Mouse (Mus musculus): ENCODE data around the gene Gnas.
"Not testable (repeated sequence)": the region's sequence is repeated elsewhere in the genome, so short reads cannot be mapped to it uniquely, and the experiment has no call there.

The Gnas gene

GRCm38 (mm10) chr2:174328926-174329662 lies 45.0 kb downstream of the Gnas start:
- DNase-seq, result peak; percentile 53

DNA sequence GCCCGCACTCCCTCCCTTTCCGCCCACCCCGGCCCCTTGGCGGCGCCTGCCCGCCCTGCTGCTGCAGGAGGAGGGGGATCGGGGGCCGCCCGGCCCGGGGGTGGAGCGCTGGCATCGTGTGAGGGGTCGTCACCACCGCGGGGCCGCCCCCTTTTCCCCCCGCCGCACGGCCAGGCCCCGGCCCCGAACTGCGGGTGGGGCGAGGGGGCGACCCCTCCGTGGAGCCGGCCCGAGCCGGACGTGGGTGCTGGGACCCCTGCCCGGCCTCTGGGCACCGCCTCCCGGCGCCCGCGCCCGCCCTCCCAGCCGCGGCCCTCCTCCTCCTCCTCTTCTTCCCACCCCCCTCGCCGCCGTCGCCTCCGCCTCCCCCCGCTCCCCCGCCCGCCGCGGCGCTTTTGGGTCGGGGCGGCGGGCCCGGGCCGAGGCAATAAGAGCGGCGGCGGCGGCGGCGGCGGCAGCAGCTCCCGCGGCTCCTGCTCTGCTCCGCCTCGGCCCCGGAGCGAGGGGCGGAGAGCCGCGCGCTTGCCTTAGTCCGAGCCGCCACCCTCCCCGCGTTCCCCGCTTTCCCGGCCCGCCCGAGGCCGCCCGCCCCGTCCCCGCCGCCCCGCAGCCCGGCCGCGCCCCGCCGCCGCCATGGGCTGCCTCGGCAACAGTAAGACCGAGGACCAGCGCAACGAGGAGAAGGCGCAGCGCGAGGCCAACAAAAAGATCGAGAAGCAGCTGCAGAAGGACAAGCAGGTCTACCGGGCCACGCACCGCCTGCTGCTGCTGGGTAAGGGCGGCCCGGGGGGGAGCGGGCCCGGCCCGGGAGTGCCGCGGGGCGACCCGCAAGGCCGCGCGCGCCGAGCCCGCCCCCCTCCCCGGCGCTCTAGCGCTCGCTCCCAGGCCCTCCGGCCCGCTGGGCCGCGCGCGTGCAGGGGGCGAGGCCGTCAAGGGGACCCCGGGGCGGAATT lies 45.8 kb downstream of the Gnas start:
- peak; percentile 71 for DNase-seq

GRCm38 (mm10) chr2:174330616-174331191 lies 46.6 kb downstream of the Gnas start:
- peak; percentile 80 for DNase-seq

DNA sequence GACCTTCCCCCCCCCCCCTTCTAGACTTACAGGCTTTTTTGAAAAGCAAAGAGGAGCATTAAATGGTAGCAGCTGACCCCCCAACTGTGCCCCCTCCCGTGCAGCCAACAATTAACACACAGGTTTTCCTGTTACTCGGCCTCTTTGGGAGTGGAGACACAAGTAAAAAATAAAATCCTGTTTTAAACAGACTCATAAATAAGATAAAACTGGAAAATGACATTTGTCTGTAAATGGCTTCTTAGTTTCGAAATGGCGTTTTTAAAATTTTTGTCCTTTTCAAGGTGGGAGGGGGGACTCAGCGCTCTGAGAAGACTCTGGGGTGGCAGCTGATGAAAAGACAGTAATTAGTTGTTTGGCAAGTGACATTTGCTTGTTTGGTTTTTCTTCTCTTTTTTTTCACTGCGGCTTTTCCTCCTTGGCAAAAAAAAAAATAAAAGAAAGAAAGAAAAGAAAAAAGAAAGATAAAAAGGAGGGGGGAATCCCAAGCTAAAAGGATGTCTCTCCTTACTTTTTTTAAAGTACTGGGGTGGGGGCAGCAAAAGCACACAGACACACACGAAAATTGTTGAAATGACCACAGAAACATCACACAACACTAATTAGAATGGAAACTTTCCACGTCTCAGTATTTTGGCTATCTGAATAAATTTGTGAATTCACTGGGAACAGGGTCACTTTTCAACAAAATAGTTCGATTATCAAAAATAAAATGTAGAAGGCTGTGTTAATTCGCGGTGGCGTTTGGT lies 47.3 kb downstream of the Gnas start:
- DNase-seq, result no peak

DNA sequence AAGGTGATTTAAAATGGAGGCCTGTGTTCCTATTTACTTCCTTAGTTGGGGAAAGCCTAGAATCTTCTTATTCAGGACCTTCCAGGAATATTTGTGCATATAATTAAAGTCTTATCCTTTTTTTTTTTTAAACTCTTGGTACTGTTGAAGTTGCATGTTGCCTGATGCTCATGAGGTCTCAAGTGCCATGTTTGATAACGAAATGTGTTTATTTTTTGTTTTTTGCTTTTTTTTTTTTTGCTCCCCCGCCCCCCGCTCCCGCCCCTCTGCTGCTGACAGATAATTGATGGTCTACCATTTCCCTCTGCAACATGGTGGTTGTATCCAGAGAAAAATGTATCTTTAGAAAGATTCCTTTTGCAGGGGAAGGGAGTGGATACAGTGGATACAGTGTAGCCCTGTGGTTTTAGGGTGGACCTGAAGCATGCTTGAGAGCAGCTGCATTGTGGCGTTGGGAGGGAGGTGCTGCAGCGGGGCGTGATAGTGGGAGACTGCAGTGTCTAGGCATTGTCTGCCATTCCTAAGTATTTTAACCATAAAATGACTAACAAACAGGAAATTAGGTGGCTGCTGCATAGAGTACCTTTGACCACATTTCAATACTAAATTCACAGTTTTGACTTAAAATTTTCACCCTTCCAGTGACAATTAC lies 49.2 kb downstream of the Gnas start:
- no peak for DNase-seq

GRCm38 (mm10) chr2:174334415-174334814 lies 50.3 kb downstream of the Gnas start:
- DNase-seq, result no peak

GRCm38 (mm10) chr2:174337275-174337674 lies 53.2 kb downstream of the Gnas start:
- DNase-seq, result no peak

DNA sequence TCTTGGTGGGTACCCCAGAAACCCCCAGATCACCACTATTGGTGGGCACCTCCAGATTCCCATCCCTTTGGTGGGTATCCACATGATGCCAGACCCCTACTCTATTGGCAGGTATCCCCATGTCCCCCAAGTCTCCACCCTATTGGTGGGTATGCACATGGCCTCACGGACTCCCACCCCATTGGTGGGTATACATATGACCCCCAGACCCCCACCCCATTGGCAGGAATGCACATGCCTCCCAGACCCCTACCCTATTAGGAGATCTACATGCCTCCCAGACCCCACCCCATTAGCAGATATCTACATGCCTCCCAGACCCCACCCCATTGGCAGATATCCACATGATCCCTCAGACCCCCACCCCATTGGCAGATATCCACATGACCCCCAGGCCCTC lies 55.6 kb downstream of the Gnas start:
- peak; percentile 19 for DNase-seq

- DNase-seq, result no peak
Observed at GRCm38 (mm10) chr2:174340229-174340892, 56.2 kb downstream of the Gnas start.

- no peak for DNase-seq
Observed at GRCm38 (mm10) chr2:174340893-174341580, 56.9 kb downstream of the Gnas start.

DNA sequence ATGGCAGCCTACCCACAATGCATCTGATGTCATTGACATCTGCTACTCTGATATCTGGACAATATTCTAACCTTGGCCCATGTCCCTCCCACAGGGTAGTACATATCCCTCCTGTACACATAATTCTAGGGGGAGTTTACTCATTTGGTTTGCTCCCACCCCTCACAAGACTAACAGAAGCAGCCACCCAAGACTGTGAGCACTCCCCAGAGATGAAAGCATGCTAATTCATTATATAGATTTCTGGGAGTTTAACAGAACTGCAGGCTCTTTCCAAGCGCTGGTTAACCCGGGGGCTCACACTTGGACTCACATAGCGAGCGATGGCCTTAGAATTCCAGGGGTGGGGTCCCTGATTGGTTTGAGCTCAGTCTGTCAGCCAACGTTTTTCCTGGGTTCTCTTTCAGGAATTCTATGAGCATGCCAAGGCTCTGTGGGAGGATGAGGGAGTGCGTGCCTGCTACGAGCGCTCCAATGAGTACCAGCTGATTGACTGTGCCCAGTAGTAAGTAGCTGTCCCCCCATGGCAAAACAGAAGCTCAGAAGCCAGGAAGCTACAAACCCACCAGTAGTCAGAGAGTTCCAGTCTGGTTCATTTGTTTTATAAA lies 58.8 kb downstream of the Gnas start:
- DNase-seq, result no peak

DNA sequence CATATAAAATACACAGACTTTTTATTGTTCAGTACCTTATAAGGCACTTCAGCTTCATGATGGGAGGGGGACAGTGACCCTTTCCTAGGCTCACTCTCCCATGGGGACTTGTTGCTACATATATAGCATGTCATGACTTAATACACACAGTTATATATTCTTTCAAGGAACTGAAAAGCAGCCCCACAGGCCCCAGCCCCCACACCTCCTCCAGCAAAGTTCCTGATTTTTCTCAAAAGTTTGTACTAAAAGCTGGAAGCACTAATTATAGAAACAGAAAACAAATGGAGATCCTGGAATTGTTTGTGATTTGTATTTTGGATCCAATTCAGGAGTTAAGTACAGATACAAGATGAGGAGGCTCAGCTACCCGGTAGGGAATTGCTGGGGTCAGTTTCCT lies 59.4 kb downstream of the Gnas start:
- DNase-seq, result no peak

- peak; percentile 75 for DNase-seq
Observed at GRCm38 (mm10) chr2:174344003-174344655, 60.0 kb downstream of the Gnas start.

DNA sequence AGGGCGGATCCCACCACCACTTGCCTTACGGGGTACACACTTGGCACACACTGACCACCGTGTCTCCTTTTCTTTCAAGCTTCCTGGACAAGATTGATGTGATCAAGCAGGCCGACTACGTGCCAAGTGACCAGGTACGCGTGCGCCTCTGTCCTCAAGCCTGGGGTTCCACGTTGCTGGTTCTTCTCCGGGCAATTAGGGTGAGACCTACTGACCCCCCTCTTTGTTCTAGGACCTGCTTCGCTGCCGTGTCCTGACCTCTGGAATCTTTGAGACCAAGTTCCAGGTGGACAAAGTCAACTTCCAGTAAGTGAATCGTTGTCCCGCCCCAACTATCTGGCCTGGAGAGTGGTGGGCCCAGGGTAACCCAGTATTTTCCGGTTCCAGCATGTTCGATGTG lies 60.9 kb downstream of the Gnas start:
- DNase-seq, result peak; percentile 13

DNA sequence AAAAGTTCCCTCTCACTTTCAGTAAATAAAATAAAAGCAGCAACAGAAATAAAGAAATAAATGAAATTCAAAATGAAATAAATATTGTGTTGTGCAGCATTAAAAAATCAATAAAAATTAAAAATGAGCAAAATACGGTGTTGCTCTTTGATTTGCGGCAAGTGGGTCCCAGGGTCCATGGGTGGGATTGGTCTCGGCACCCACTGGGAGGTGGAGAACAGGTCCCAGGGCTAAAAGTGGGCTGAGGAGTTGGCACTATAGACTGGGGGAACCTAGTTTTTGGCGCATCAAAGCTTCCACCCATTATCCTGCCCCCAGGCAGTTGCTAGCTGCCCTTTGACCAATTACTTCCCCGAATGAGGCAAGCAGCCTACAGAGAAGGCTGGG lies 62.5 kb downstream of the Gnas start, which contains the start of gene Gm20721:
Gene Gm20721, minus strand, starts transcription at position 101 of the 387 bp plus-strand sequence.
- DNase-seq, result no peak

- DNase-seq, result not testable (repeated sequence)
Observed at GRCm38 (mm10) chr2:174346999-174347668, 63.0 kb downstream of the Gnas start.

GRCm38 (mm10) chr2:174358516-174358915 lies 74.4 kb downstream of the Gnas start:
- no peak for DNase-seq

GRCm38 (mm10) chr2:174359656-174360055 lies 75.5 kb downstream of the Gnas start:
- no peak for DNase-seq

GRCm38 (mm10) chr2:174366571-174366970 lies 82.5 kb downstream of the Gnas start:
- DNase-seq, result no peak
